Mouse (Mus musculus) kidney, embryonic 15.5 days (tissue): ENCODE results near the gene Myg1. TPM values are rescaled to one million over a fixed set of nuclear protein-coding genes. Genes with fewer than 3 reads are reported as not detected.
A peak's percentile ranks its signal among the peaks of the same experiment; 100 is the strongest.

Experiments used
- ATAC-seq: fragments of 200-750 bp; cut with Nextera tagmentation; replicated peaks from 2 replicates; pipeline ENCODE4 v1.8.0; 2017; ENCODE audit warnings: moderate TSS enrichment; ENCODE audit not compliant: low FRiP score
- H3K27ac ChIP-seq: fragments of 300-500 bp; sonication (generic); 2 replicates; pipeline ENCODE4 v1.5.1; 2015; ENCODE audit warnings: mild to moderate bottlenecking, inconsistent platforms
- H3K27me3 ChIP-seq: fragments of 300-500 bp; sonication (generic); 2 replicates; pipeline ENCODE4 v1.6.1; 2015; ENCODE audit warnings: inconsistent platforms
- H3K36me3 ChIP-seq: fragments of 300-500 bp; sonication (generic); 2 replicates; pipeline ENCODE4 v1.6.1; 2015; ENCODE audit warnings: inconsistent platforms
- H3K4me1 ChIP-seq: fragments of 300-500 bp; sonication (generic); 2 replicates; pipeline ENCODE4 v1.6.1; 2015; ENCODE audit warnings: inconsistent platforms
- H3K4me2 ChIP-seq: fragments of 300-500 bp; sonication (generic); 2 replicates; pipeline ENCODE4 v1.6.1; 2015; ENCODE audit warnings: moderate library complexity, mild to moderate bottlenecking, inconsistent platforms
- H3K4me3 ChIP-seq: fragments of 300-500 bp; sonication (generic); replicated peaks from 2 replicates; pipeline ENCODE4 v1.5.1; 2015; ENCODE audit warnings: mild to moderate bottlenecking, inconsistent platforms
- H3K9ac ChIP-seq: fragments of 300-500 bp; sonication (generic); 2 replicates; pipeline ENCODE4 v1.6.1; 2015; ENCODE audit warnings: mild to moderate bottlenecking, inconsistent platforms
- H3K9me3 ChIP-seq: fragments of 300-500 bp; sonication (generic); replicated peaks from 2 replicates; pipeline ENCODE4 v1.6.1; 2016; ENCODE audit warnings: inconsistent platforms
- WGBS: fragments of 180-500 bp; shearing (Covaris S2); methylation state at CpG from one replicate; pipeline ENCODE4 v1.1.7; 2015; ENCODE audit warnings: mixed read lengths; 5-methylcytosine and 5-hydroxymethylcytosine counted together
- polyA plus RNA-seq: library from polyadenylated mRNA; unstranded; fragments of >200 nt; fragmentation: Nextera tagmentation; extraction: Ambion mirVana; gene quantifications from 2 replicates; pipeline ENCODE4 v1.2.1, GENCODE M21; 2015

The Myg1 gene
- polyA plus RNA-seq, 1 experiment from 2014 or later = 122 TPM

- peak within 1 kb of the TSS; percentile 11; the same call in 1 of the 2 replicates for H3K9ac ChIP-seq
Observed at GRCm38 (mm10) chr15:102366733-102367344, 35.3 kb downstream of the Myg1 start, which contains the start of gene Sp7. Gene Sp7 (minus strand): TSS chr15:102367182.

GRCm38 (mm10) chr15:102369972-102370371, 38.5 kb downstream of the Myg1 start:
- no peaks in the 10 kb centered on the region for H3K36me3 ChIP-seq
- no peak overlapping the region for H3K9ac ChIP-seq
- 13% methylated on average over 13 of the region's 13 CpGs for WGBS
- H3K4me1 ChIP-seq = peaks cover 34% of the 10 kb centered on the region
- H3K4me2 ChIP-seq = peak overlapping the region; percentile 39
- no peak overlapping the region for H3K27ac ChIP-seq
- H3K4me3 ChIP-seq = no peak overlapping the region
- H3K9me3 ChIP-seq = no peaks in the 10 kb centered on the region
- peaks cover 38% of the 10 kb centered on the region; the same call in 1 of the 2 replicates for H3K27me3 ChIP-seq
- no peak for ATAC-seq

More at GRCm38 (mm10) chr15:102366733-102367344, 35.3 kb downstream of the Myg1 start, which contains the start of gene Sp7:
- Histone ChIP-seq H3K9me3 (no peaks in the 10 kb centered on the region), H3K4me1 (peaks cover 45% of the 10 kb centered on the region), H3K36me3 (no peaks in the 10 kb centered on the region), H3K4me3 (peak within 1 kb of the TSS; percentile 28), H3K4me2 (peak within 1 kb of the TSS; percentile 52), H3K27me3 (peaks cover 50% of the 10 kb centered on the region), H3K27ac (no peak within 1 kb of the TSS)
- no peak for ATAC-seq
- 6% methylated on average over 13 of the region's 15 CpGs for WGBS

- Histone ChIP-seq H3K4me2 (peak overlapping the region; percentile 39), H3K4me1 (peaks cover 30% of the 10 kb centered on the region), H3K27me3 (peaks cover 31% of the 10 kb centered on the region; the same call in 1 of the 2 replicates), H3K27ac (no peak overlapping the region), H3K36me3 (no peaks in the 10 kb centered on the region), H3K9ac (0 out of 2 replicates have a peak overlapping the region, but pooled peaks have one; percentile 12), H3K4me3 (0 out of 2 replicates have a peak overlapping the region, but pooled peaks have one; percentile 7), H3K9me3 (no peaks in the 10 kb centered on the region)
- ATAC-seq = no peak; the same call in 1 of the 2 replicates
- 6% methylated on average over 10 of the region's 10 CpGs for whole genome bisulfite sequencing
Observed at GRCm38 (mm10) chr15:102370727-102371126, 39.2 kb downstream of the Myg1 start.

- Histone ChIP-seq H3K9me3 (no peaks in the 10 kb centered on the region), H3K36me3 (no peaks in the 10 kb centered on the region), H3K4me2 (peak overlapping the region; percentile 97), H3K4me1 (peaks cover 27% of the 10 kb centered on the region), H3K9ac (peak overlapping the region; percentile 66), H3K4me3 (peak overlapping the region; percentile 64), H3K27me3 (no peaks in the 10 kb centered on the region; the same call in 1 of the 2 replicates), H3K27ac (peak overlapping the region; percentile 86)
- under 1% methylated on average over 31 of the region's 43 CpGs for WGBS
- peak; percentile 85 for ATAC-seq
Observed at GRCm38 (mm10) chr15:102376453-102377162, 45.1 kb downstream of the Myg1 start.

- WGBS = 0% methylated on average over 7 of the region's 7 CpGs
- Histone ChIP-seq H3K9me3 (no peaks in the 10 kb centered on the region), H3K9ac (peak overlapping the region; percentile 66), H3K27ac (peak overlapping the region; percentile 86), H3K27me3 (no peaks in the 10 kb centered on the region), H3K4me1 (peaks cover 27% of the 10 kb centered on the region), H3K4me2 (peak overlapping the region; percentile 97), H3K36me3 (no peaks in the 10 kb centered on the region), H3K4me3 (peak overlapping the region; percentile 64)
- peak; percentile 81 for ATAC-seq
Observed at GRCm38 (mm10) chr15:102377163-102377543, 45.6 kb downstream of the Myg1 start.

GRCm38 (mm10) chr15:102377810-102378262, 46.3 kb downstream of the Myg1 start:
- WGBS = 6% methylated on average over 10 of the region's 10 CpGs
- Histone ChIP-seq H3K27ac (peak overlapping the region; percentile 86), H3K9ac (no peak overlapping the region)

GRCm38 (mm10) chr15:102381575-102381974, 50.1 kb downstream of the Myg1 start:
- WGBS = 5% methylated on average over 7 of the region's 7 CpGs

More at GRCm38 (mm10) chr15:102377810-102378262, 46.3 kb downstream of the Myg1 start:
- H3K36me3 ChIP-seq = no peaks in the 10 kb centered on the region
- H3K4me3 ChIP-seq = peak overlapping the region; percentile 64; the same call in 1 of the 2 replicates
- ATAC-seq = peak; percentile 55
- peaks cover 27% of the 10 kb centered on the region for H3K4me1 ChIP-seq
- peak overlapping the region; percentile 97 for H3K4me2 ChIP-seq
- H3K27me3 ChIP-seq = no peaks in the 10 kb centered on the region
- no peaks in the 10 kb centered on the region for H3K9me3 ChIP-seq

GRCm38 (mm10) chr15:102383671-102384070, 52.2 kb downstream of the Myg1 start:
- WGBS = 73% methylated on average over 6 of the region's 6 CpGs
- Histone ChIP-seq H3K4me2 (no peak overlapping the region), H3K36me3 (no peaks in the 10 kb centered on the region), H3K4me1 (0 out of 2 replicates have a peak, but pooled peaks cover 5% of the 10 kb centered on the region), H3K9me3 (no peaks in the 10 kb centered on the region), H3K9ac (no peak overlapping the region), H3K27me3 (no peaks in the 10 kb centered on the region), H3K27ac (no peak overlapping the region), H3K4me3 (no peak overlapping the region)
- ATAC-seq = no peak

More at GRCm38 (mm10) chr15:102381575-102381974, 50.1 kb downstream of the Myg1 start:
- no peak overlapping the region for H3K27ac ChIP-seq
- H3K36me3 ChIP-seq = no peaks in the 10 kb centered on the region
- no peak overlapping the region for H3K4me2 ChIP-seq
- peak; percentile 54; the same call in 1 of the 2 replicates for ATAC-seq
- peaks cover 25% of the 10 kb centered on the region for H3K4me1 ChIP-seq
- no peak overlapping the region for H3K9ac ChIP-seq
- no peak overlapping the region for H3K4me3 ChIP-seq
- H3K9me3 ChIP-seq = no peaks in the 10 kb centered on the region
- H3K27me3 ChIP-seq = no peaks in the 10 kb centered on the region

- Histone ChIP-seq H3K9ac (no peak overlapping the region), H3K4me1 (0 out of 2 replicates have a peak, but pooled peaks cover 4% of the 10 kb centered on the region), H3K4me3 (no peak overlapping the region), H3K36me3 (no peaks in the 10 kb centered on the region), H3K27me3 (no peaks in the 10 kb centered on the region), H3K9me3 (no peaks in the 10 kb centered on the region), H3K4me2 (no peak overlapping the region), H3K27ac (no peak overlapping the region)
- WGBS = 47% methylated on average over 9 of the region's 9 CpGs
- ATAC-seq = no peak
Observed at GRCm38 (mm10) chr15:102386640-102387039, 55.1 kb downstream of the Myg1 start.

Other genes with a start within 250 kb of the Myg1 start
- 39.7 and 48.4 TPM in 2 replicates for gene Tns2, start 231.3 kb upstream of the Myg1 start, polyA plus RNA-seq
- gene Spryd3, start 195.5 kb upstream of the Myg1 start, polyA plus RNA-seq = 18.0 and 18.4 TPM in 2 replicates
- 31.0 and 33.6 TPM in 2 replicates for gene Igfbp6, start 187.3 kb upstream of the Myg1 start, polyA plus RNA-seq
- 0.33 and 1.1 TPM in 2 replicates for gene Soat2, start 181.2 kb upstream of the Myg1 start, polyA plus RNA-seq
- 72.7 and 77.1 TPM in 2 replicates for gene Zfp740, start 128.5 kb upstream of the Myg1 start, polyA plus RNA-seq
- gene Csad, start 127.0 kb upstream of the Myg1 start, polyA plus RNA-seq = 95.2 and 112 TPM in 2 replicates
- 1.4 TPM in 2 replicates for gene Itgb7, start 99.8 kb upstream of the Myg1 start, polyA plus RNA-seq
- 27.9 and 30.3 TPM in 2 replicates for gene Rarg, start 74.2 kb upstream of the Myg1 start, polyA plus RNA-seq
- 0.44 and 0.55 TPM in 2 replicates for gene Gm9918, start 61.1 kb upstream of the Myg1 start, polyA plus RNA-seq
- gene Mfsd5, start 52.3 kb upstream of the Myg1 start, polyA plus RNA-seq = 68.6 and 69.8 TPM in 2 replicates
- 23.5 and 31.0 TPM in 2 replicates for gene Espl1, start 35.4 kb upstream of the Myg1 start, polyA plus RNA-seq
- gene Pfdn5, start 5.6 kb upstream of the Myg1 start, polyA plus RNA-seq = 382 and 393 TPM in 2 replicates
- gene Aaas, start 19.1 kb downstream of the Myg1 start, polyA plus RNA-seq = 83.2 and 83.7 TPM in 2 replicates
- 1.3 and 5.9 TPM in 2 replicates for gene Sp7, start 35.5 kb downstream of the Myg1 start, polyA plus RNA-seq
- 10.8 and 11.1 TPM in 2 replicates for gene Sp1, start 74.4 kb downstream of the Myg1 start, polyA plus RNA-seq
- 0.75 and 1.7 TPM in 2 replicates for gene Amhr2, start 113.7 kb downstream of the Myg1 start, polyA plus RNA-seq
- gene Prr13, start 127.3 kb downstream of the Myg1 start, polyA plus RNA-seq = 82.9 and 86.1 TPM in 2 replicates
- gene Pcbp2, start 138.8 kb downstream of the Myg1 start, polyA plus RNA-seq = 210 and 217 TPM in 2 replicates
- gene Gm10337, start 172.0 kb downstream of the Myg1 start, polyA plus RNA-seq = 2.8 and 5.5 TPM in 2 replicates
- 15.3 and 19.7 TPM in 2 replicates for gene Map3k12, start 185.4 kb downstream of the Myg1 start, polyA plus RNA-seq
- gene Tarbp2, start 186.5 kb downstream of the Myg1 start, polyA plus RNA-seq = 89.9 and 92.0 TPM in 2 replicates
- 2.4 and 3.4 TPM in 2 replicates for gene Npff, start 193.2 kb downstream of the Myg1 start, polyA plus RNA-seq